Mouse (Mus musculus): ENCODE data around the gene Toe1. TPM values are rescaled to one million over a fixed set of nuclear protein-coding genes. Genes with fewer than 3 reads are reported as not detected.
"Not testable (repeated sequence)": the region's sequence is repeated elsewhere in the genome, so short reads cannot be mapped to it uniquely, and the experiment has no call there.

The Toe1 gene
- 29.0 and 31.9 TPM in 2 replicates for polyA plus RNA-seq (2015; fragmentation: Nextera tagmentation; extraction: Ambion mirVana)

DNA sequence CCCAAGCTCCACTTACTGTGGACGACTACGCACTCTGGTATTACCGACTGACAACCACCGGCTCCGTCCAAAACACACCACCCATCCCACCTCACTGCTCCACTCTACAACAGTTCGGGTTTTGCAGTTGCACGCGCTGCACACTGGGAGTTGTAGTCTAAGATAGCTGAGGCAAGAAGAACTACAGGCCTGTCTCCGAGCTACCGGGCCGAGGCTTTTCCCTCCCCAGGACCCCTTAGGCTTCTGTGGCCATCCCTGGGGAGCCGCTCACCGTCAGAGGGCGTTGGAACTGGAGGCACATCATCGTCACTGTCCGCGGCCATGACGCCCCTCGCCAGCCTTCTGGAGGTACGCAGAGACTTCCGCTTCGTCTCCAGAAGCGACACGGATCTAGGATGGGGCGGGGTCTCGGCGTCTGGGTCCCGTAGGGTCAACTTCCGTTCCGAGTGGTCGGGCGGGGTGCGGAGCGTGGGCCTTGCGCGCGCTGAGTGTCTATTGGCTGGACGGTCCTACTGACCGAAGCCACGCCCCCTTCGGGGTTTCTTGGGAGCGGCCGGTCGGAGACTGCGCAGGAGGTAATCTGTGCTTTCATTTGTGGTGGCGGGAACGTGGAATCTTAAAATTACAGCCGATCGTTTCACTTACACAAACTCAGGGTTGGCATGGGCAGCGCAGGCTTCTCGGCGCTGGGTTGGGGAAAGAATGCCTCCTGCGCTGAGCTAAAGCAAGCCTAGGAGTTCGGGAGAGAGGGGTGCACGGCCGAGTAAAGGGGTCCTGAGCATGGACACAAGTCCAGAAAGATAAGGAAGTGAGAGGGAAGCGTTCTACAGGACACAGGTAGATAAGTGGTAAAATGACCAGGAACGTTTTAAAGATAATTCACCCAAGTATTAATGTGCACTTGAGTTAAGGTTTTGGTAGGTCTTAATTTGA, at the start of gene Toe1, which contains the start of gene Mutyh:
Gene Toe1 (minus strand): TSS at position 444 of the 933 bp plus-strand sequence.
Gene Mutyh (plus strand): TSS at position 527 of the 933 bp plus-strand sequence.
- Histone ChIP-seq H3K9me3 (no peaks in the 10 kb centered on the region), H3K27me3 (no peaks in the 10 kb centered on the region), H3K27ac (replicated peaks) (peak within 1 kb of the TSS; percentile 95), H3K4me3 (peak within 1 kb of the TSS; percentile 85), H3K9ac (replicated peaks) (peak within 1 kb of the TSS; percentile 78), H3K4me2 (replicated peaks) (peak within 1 kb of the TSS; percentile 70), H3K36me3 (peaks cover 26% of the 10 kb centered on the region), H3K4me1 (peaks cover 16% of the 10 kb centered on the region)
- peak; percentile 98 for ATAC-seq (replicated peaks)
- WGBS = under 1% methylated on average over 58 of the region's 58 CpGs

GRCm38 (mm10) chr4:116857203-116857602, 49.8 kb upstream of the Toe1 start:
- Histone ChIP-seq H3K9me3 (no peaks in the 10 kb centered on the region), H3K27me3 (no peaks in the 10 kb centered on the region), H3K36me3 (no peaks in the 10 kb centered on the region), H3K4me3 (no peak overlapping the region), H3K9ac (replicated peaks) (no peak overlapping the region), H3K4me2 (replicated peaks) (no peak overlapping the region), H3K4me1 (peaks cover 7% of the 10 kb centered on the region; the same call in 1 of the 2 replicates), H3K27ac (replicated peaks) (peak overlapping the region; percentile 36; the same call in 1 of the 2 replicates)
- WGBS = 35% methylated on average over 10 of the region's 10 CpGs
- peak; percentile 71 for ATAC-seq (replicated peaks)

GRCm38 (mm10) chr4:116854286-116854685, 46.8 kb upstream of the Toe1 start:
- Histone ChIP-seq H3K4me2 (replicated peaks) (no peak overlapping the region), H3K9me3 (no peaks in the 10 kb centered on the region), H3K36me3 (no peaks in the 10 kb centered on the region), H3K9ac (replicated peaks) (no peak overlapping the region), H3K27ac (replicated peaks) (no peak overlapping the region), H3K4me1 (peaks cover 7% of the 10 kb centered on the region; the same call in 1 of the 2 replicates), H3K4me3 (no peak overlapping the region), H3K27me3 (no peaks in the 10 kb centered on the region)
- WGBS = 30% methylated on average over 2 of the region's 2 CpGs
- ATAC-seq (replicated peaks) = no peak

DNA sequence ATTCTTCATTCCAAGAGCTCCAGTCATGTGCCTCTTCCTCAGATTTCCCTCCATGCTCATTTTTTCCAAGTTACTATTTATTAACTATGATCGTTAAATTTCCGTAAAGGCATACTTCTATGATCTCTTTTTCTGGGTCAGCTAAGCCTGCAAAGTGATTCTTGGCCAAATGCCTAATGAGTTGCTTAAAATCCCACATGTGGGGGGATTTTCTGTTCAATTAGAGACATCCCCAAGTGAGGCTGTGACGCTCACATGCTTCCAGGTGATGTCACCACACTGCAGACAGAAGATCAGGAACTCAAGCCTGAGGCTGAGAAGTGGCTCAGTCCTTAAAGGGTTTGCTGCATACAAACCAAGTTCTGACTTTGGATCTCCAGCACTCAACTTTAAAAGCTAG, 42.5 kb upstream of the Toe1 start:
- H3K27ac ChIP-seq (replicated peaks) = no peak overlapping the region
- no peaks in the 10 kb centered on the region for H3K36me3 ChIP-seq
- no peaks in the 10 kb centered on the region for H3K27me3 ChIP-seq
- H3K9ac ChIP-seq (replicated peaks) = no peak overlapping the region
- no peaks in the 10 kb centered on the region for H3K9me3 ChIP-seq
- H3K4me3 ChIP-seq = no peak overlapping the region
- WGBS = 42% methylated on average over 3 of the region's 3 CpGs
- ATAC-seq (replicated peaks) = no peak
- H3K4me1 ChIP-seq = peaks cover 7% of the 10 kb centered on the region; the same call in 1 of the 2 replicates
- no peak overlapping the region for H3K4me2 ChIP-seq (replicated peaks)

- H3K4me2 ChIP-seq (replicated peaks) = no peak overlapping the region
- H3K9me3 ChIP-seq = no peaks in the 10 kb centered on the region
- no peak overlapping the region for H3K27ac ChIP-seq (replicated peaks)
- H3K4me1 ChIP-seq = no peaks in the 10 kb centered on the region
- no peak for ATAC-seq (replicated peaks)
- no peak overlapping the region for H3K9ac ChIP-seq (replicated peaks)
- H3K36me3 ChIP-seq = no peaks in the 10 kb centered on the region
- 91% methylated on average over 3 of the region's 3 CpGs for WGBS
- H3K27me3 ChIP-seq = no peaks in the 10 kb centered on the region
- no peak overlapping the region for H3K4me3 ChIP-seq
Observed at GRCm38 (mm10) chr4:116844324-116844723, 36.9 kb upstream of the Toe1 start.

GRCm38 (mm10) chr4:116840841-116841240, 33.4 kb upstream of the Toe1 start:
- 92% methylated on average over 6 of the region's 6 CpGs for WGBS
- Histone ChIP-seq H3K9ac (replicated peaks) (no peak overlapping the region), H3K36me3 (no peaks in the 10 kb centered on the region), H3K27ac (replicated peaks) (no peak overlapping the region), H3K9me3 (no peaks in the 10 kb centered on the region), H3K4me3 (no peak overlapping the region), H3K4me2 (replicated peaks) (no peak overlapping the region), H3K27me3 (no peaks in the 10 kb centered on the region), H3K4me1 (no peaks in the 10 kb centered on the region)
- no peak for ATAC-seq (replicated peaks)

- H3K9me3 ChIP-seq; H3K36me3 ChIP-seq; H3K9ac ChIP-seq (replicated peaks); H3K27me3 ChIP-seq; H3K4me3 ChIP-seq; ATAC-seq (replicated peaks); H3K4me2 ChIP-seq (replicated peaks); H3K27ac ChIP-seq (replicated peaks); H3K4me1 ChIP-seq: not testable (repeated sequence)
- WGBS = 44% methylated on average over 26 of the region's 29 CpGs
Observed at GRCm38 (mm10) chr4:116840096-116840495, 32.7 kb upstream of the Toe1 start.

- Histone ChIP-seq H3K4me2 (replicated peaks) (no peak overlapping the region), H3K27ac (replicated peaks) (no peak overlapping the region), H3K36me3 (no peaks in the 10 kb centered on the region), H3K9me3 (no peaks in the 10 kb centered on the region), H3K27me3 (no peaks in the 10 kb centered on the region), H3K4me3 (no peak overlapping the region), H3K9ac (replicated peaks) (no peak overlapping the region), H3K4me1 (no peaks in the 10 kb centered on the region)
- ATAC-seq (replicated peaks) = no peak
- WGBS = 29% methylated on average over 2 of the region's 2 CpGs
Observed at GRCm38 (mm10) chr4:116838999-116839398, 31.6 kb upstream of the Toe1 start.

DNA sequence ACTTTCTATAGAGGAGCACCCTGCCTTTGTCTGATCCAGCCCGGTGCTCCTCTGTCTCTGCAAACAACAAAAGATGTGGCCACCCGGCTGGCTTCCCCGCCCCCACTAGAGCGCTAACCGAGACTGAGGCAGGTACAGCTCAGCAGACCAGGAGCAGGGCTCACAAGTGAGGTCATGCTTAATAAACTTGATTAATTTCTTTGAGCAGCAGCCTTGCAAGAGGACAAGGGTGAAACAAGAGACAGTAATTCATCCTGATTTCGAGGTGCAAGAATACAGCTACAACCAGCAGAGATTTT, 22.6 kb upstream of the Toe1 start:
- Histone ChIP-seq H3K4me2 (replicated peaks) (no peak overlapping the region), H3K9me3 (no peaks in the 10 kb centered on the region), H3K4me1 (peaks cover 18% of the 10 kb centered on the region), H3K27ac (replicated peaks) (peak overlapping the region; percentile 73), H3K4me3 (no peak overlapping the region), H3K27me3 (no peaks in the 10 kb centered on the region), H3K9ac (replicated peaks) (peak overlapping the region; percentile 14; the same call in 1 of the 2 replicates), H3K36me3 (no peaks in the 10 kb centered on the region)
- 3% methylated on average over 6 of the region's 6 CpGs for whole genome bisulfite sequencing
- peak; percentile 65 for ATAC-seq (replicated peaks)

DNA sequence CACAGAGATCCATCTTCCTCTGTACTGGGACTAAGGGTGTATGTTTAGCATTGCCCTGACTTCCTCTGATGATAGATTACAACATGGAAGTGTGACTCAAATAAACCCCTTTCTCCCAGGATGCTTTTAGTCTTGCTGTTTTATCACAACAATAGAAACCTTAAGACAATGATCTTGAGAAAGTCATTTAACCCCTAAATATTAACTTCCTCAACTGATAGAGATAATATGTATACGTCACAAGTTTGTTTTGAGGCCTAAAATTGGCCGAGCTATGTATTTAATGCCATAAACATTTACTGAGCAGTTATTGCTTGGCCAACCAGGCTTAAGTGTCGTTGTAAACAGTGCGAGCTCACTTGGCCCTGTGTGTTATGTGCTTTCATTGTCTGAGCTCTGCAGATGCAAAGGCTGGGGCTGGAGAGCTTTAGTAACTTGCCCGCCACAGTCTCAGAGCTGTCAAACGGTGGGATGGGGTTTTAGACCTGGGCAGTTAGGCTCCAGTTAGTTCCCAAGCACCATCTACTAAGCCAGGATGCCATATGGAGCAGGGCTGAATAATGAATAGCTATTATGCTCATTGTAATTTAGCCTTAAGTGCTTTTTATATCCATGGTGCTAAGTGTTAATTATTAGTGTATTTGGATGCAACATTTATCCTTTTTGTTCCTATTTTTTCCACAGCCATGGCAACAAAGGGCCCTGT, 22.1 kb upstream of the Toe1 start:
- Histone ChIP-seq H3K27me3 (no peaks in the 10 kb centered on the region), H3K9me3 (no peaks in the 10 kb centered on the region), H3K36me3 (no peaks in the 10 kb centered on the region), H3K4me2 (replicated peaks) (no peak overlapping the region), H3K27ac (replicated peaks) (peak overlapping the region; percentile 73), H3K9ac (replicated peaks) (peak overlapping the region; percentile 14; the same call in 1 of the 2 replicates), H3K4me1 (peaks cover 21% of the 10 kb centered on the region), H3K4me3 (no peak overlapping the region)
- peak; percentile 49 for ATAC-seq (replicated peaks)
- WGBS = 28% methylated on average over 6 of the region's 6 CpGs

DNA sequence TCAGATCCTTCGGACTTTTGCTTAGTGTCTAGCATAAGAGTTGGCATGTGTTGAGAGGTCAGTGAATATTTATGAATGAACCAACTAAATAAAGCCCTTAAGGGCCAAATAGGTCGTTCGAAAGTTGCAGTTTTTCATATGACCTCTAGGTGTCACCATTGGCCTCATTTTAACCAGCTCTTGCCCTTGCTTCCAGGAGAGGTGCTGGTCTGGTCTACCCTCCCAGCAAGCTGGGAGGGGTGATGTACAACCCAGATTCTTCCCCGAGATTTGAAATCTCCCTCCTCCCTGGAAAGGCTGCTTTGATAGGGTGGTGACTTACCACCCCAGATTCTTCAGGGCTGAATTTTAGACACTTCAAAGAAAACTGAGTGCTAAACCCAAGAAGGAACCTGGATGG, 20.4 kb upstream of the Toe1 start:
- H3K27ac ChIP-seq (replicated peaks) = no peak overlapping the region
- no peak for ATAC-seq (replicated peaks)

GRCm38 (mm10) chr4:116824541-116825004, 17.1 kb upstream of the Toe1 start:
- H3K9ac ChIP-seq (replicated peaks) = peak overlapping the region; percentile 76
- WGBS = 2% methylated on average over 29 of the region's 29 CpGs
- peak; percentile 44 for ATAC-seq (replicated peaks)

More for the DNA sequence above, 20.4 kb upstream of the Toe1 start:
- Histone ChIP-seq H3K4me1 (peaks cover 29% of the 10 kb centered on the region), H3K9ac (replicated peaks) (no peak overlapping the region), H3K4me2 (replicated peaks) (no peak overlapping the region), H3K4me3 (no peak overlapping the region), H3K27me3 (no peaks in the 10 kb centered on the region), H3K36me3 (no peaks in the 10 kb centered on the region), H3K9me3 (no peaks in the 10 kb centered on the region)
- 2% methylated on average over 4 of the region's 4 CpGs for WGBS

More at GRCm38 (mm10) chr4:116824541-116825004, 17.1 kb upstream of the Toe1 start:
- Histone ChIP-seq H3K27me3 (peaks cover 14% of the 10 kb centered on the region; the same call in 1 of the 2 replicates), H3K36me3 (no peaks in the 10 kb centered on the region), H3K4me1 (peaks cover 32% of the 10 kb centered on the region), H3K27ac (replicated peaks) (peak overlapping the region; percentile 74), H3K4me2 (replicated peaks) (peak overlapping the region; percentile 72), H3K4me3 (peak overlapping the region; percentile 60), H3K9me3 (no peaks in the 10 kb centered on the region)
